Mouse (Mus musculus) forebrain, embryonic 16.5 days (tissue): ENCODE measurements around the gene Prss47. TPM values are rescaled to one million over a fixed set of nuclear protein-coding genes. Genes with fewer than 3 reads are reported as not detected.

Source experiments
- ATAC-seq: fragments of 200-750 bp; cut with Nextera tagmentation; 2 replicates; pipeline ENCODE4 v1.8.0; 2017; ENCODE audit warnings: mild to moderate bottlenecking, moderate library complexity
- H3K27ac ChIP-seq: fragments of 300-500 bp; sonication (generic); 2 replicates; pipeline ENCODE4 v1.5.1; 2014; ENCODE audit warnings: low read length, control low read depth
- H3K27me3 ChIP-seq: fragments of 300-500 bp; sonication (generic); replicated peaks from 2 replicates; pipeline ENCODE4 v1.6.1; 2014; ENCODE audit warnings: low read length; ENCODE audit not compliant: control insufficient read depth, insufficient read depth
- H3K36me3 ChIP-seq: fragments of 300-500 bp; sonication (generic); 2 replicates; pipeline ENCODE4 v1.6.1; 2014; ENCODE audit not compliant: control insufficient read depth, insufficient read depth
- H3K4me1 ChIP-seq: fragments of 300-500 bp; sonication (generic); replicated peaks from 2 replicates; pipeline ENCODE4 v1.6.1; 2014; ENCODE audit warnings: low read length; ENCODE audit not compliant: control insufficient read depth, insufficient read depth
- H3K4me2 ChIP-seq: fragments of 300-500 bp; sonication (generic); 2 replicates; pipeline ENCODE4 v1.6.1; 2014; ENCODE audit warnings: mild to moderate bottlenecking, low read length, control low read depth
- H3K4me3 ChIP-seq: fragments of 300-500 bp; sonication (generic); replicated peaks from 2 replicates; pipeline ENCODE4 v1.5.1; 2014; ENCODE audit warnings: mild to moderate bottlenecking, low read length, control low read depth
- H3K9ac ChIP-seq: fragments of 300-500 bp; sonication (generic); replicated peaks from 2 replicates; pipeline ENCODE4 v1.6.1; 2014; ENCODE audit warnings: low read depth, low read length, control low read depth
- H3K9me3 ChIP-seq: fragments of 300-500 bp; sonication (generic); 2 replicates; pipeline ENCODE4 v1.6.1; 2016; ENCODE audit warnings: low read length; ENCODE audit not compliant: control insufficient read depth
- WGBS: fragments of 180-500 bp; shearing (Covaris S2); extraction: QIAGEN DNeasy Blood & Tissue Kit; methylation state at CpG from one replicate; pipeline ENCODE4 v1.1.7; 2014; 5-methylcytosine and 5-hydroxymethylcytosine counted together
- polyA plus RNA-seq: library from polyadenylated mRNA; unstranded; fragments of >200 nt; fragmentation: Nextera tagmentation; extraction: Ambion mirVana; gene quantifications from 2 replicates; pipeline ENCODE4 v1.2.1, GENCODE M21; 2015

The Prss47 gene
- polyA plus RNA-seq, 1 experiment from 2014 or later = not detected

GRCm38 (mm10) chr13:65006760-65007159, 45.8 kb downstream of the Prss47 start:
- no peaks in the 10 kb centered on the region for H3K4me1 ChIP-seq
- H3K9me3 ChIP-seq = no peaks in the 10 kb centered on the region
- no peak overlapping the region for H3K4me2 ChIP-seq
- no peak overlapping the region for H3K27ac ChIP-seq
- H3K36me3 ChIP-seq = no peaks in the 10 kb centered on the region
- H3K4me3 ChIP-seq = no peak overlapping the region
- H3K27me3 ChIP-seq = no peaks in the 10 kb centered on the region
- 100% methylated on average over 1 of the region's 1 CpGs for WGBS
- ATAC-seq = no peak
- no peak overlapping the region for H3K9ac ChIP-seq

GRCm38 (mm10) chr13:65005414-65005813, 47.1 kb downstream of the Prss47 start:
- no peak for ATAC-seq
- H3K27me3 ChIP-seq = no peaks in the 10 kb centered on the region
- no peaks in the 10 kb centered on the region for H3K4me1 ChIP-seq
- no peak overlapping the region for H3K4me3 ChIP-seq
- H3K9me3 ChIP-seq = no peaks in the 10 kb centered on the region
- no peak overlapping the region for H3K27ac ChIP-seq
- no peak overlapping the region for H3K9ac ChIP-seq
- H3K36me3 ChIP-seq = no peaks in the 10 kb centered on the region
- H3K4me2 ChIP-seq = no peak overlapping the region

Other genes with a start within 250 kb of the Prss47 start
- gene Cntnap3, start 148.8 kb downstream of the Prss47 start, polyA plus RNA-seq = 4.2 and 4.6 TPM in 2 replicates
- not detected in 2 replicates for gene Spata31, start 135.4 kb downstream of the Prss47 start, polyA plus RNA-seq
- gene Spata31d1c, start 19.7 kb downstream of the Prss47 start, polyA plus RNA-seq = not detected in 2 replicates
- 33.5 and 40.0 TPM in 2 replicates for gene Mfsd14b, start 60.2 kb upstream of the Prss47 start, polyA plus RNA-seq
- gene Olfr465-ps1, start 85.3 kb upstream of the Prss47 start, polyA plus RNA-seq = not detected in 2 replicates
- gene Olfr466, start 97.5 kb upstream of the Prss47 start, polyA plus RNA-seq = not detected in 2 replicates
- gene Nlrp4f, start 153.2 kb upstream of the Prss47 start, polyA plus RNA-seq = not detected in 2 replicates
- gene Gm10775, start 206.8 kb upstream of the Prss47 start, polyA plus RNA-seq = not detected in 2 replicates
- 20.5 and 21.2 TPM in 2 replicates for gene Zfp369, start 226.1 kb upstream of the Prss47 start, polyA plus RNA-seq